Mouse (Mus musculus) midbrain, embryonic 14.5 days (tissue): ENCODE data around the gene Tcte1. TPM values are rescaled to one million over a fixed set of nuclear protein-coding genes. Genes with fewer than 3 reads are reported as not detected.

Experiments
- ATAC-seq: fragments of 200-750 bp; cut with Nextera tagmentation; 2 replicates; pipeline ENCODE4 v1.8.0; 2017; ENCODE audit warnings: moderate number of reproducible peaks, moderate library complexity; ENCODE audit not compliant: low FRiP score, low TSS enrichment
- DNase-seq: peaks from one replicate; pipeline ENCODE4 v3.0.0-alpha.2; 2015
- H3K27ac ChIP-seq: fragments of 300-500 bp; sonication (generic); replicated peaks from 2 replicates; pipeline ENCODE4 v1.5.1; 2014; ENCODE audit warnings: mild to moderate bottlenecking, low read depth, low read length, moderate library complexity
- H3K27me3 ChIP-seq: fragments of 300-500 bp; sonication (generic); 2 replicates; pipeline ENCODE4 v1.6.1; 2014; ENCODE audit warnings: low read length, control low read depth, mixed read lengths; ENCODE audit not compliant: control insufficient read depth, insufficient read depth
- H3K36me3 ChIP-seq: fragments of 300-500 bp; sonication (generic); 2 replicates; pipeline ENCODE4 v1.6.1; 2014; ENCODE audit warnings: low read length, control low read depth; ENCODE audit not compliant: control insufficient read depth, insufficient read depth
- H3K4me1 ChIP-seq: fragments of 300-500 bp; sonication (generic); 2 replicates; pipeline ENCODE4 v1.6.1; 2014; ENCODE audit warnings: mild to moderate bottlenecking, antibody characterized with exemption, low read length, control low read depth; ENCODE audit not compliant: control insufficient read depth, insufficient read depth
- H3K4me2 ChIP-seq: fragments of 300-500 bp; sonication (generic); 2 replicates; pipeline ENCODE4 v1.6.1; 2014; ENCODE audit warnings: mild to moderate bottlenecking, low read length, moderate library complexity
- H3K4me3 ChIP-seq: fragments of 300-500 bp; sonication (generic); replicated peaks from 2 replicates; pipeline ENCODE4 v1.5.1; 2014; ENCODE audit warnings: low read depth, low read length
- H3K9ac ChIP-seq: fragments of 300-500 bp; sonication (generic); replicated peaks from 2 replicates; pipeline ENCODE4 v1.6.1; 2014; ENCODE audit warnings: mild to moderate bottlenecking, low read length, moderate library complexity
- H3K9me3 ChIP-seq: fragments of 300-500 bp; sonication (generic); 2 replicates; pipeline ENCODE4 v1.6.1; 2016; ENCODE audit warnings: low read length, control low read depth, mixed read lengths; ENCODE audit not compliant: control insufficient read depth
- WGBS: fragments of 180-500 bp; shearing (Covaris S2); extraction: QIAGEN DNeasy Blood & Tissue Kit; methylation state at CpG from one replicate; pipeline ENCODE4 v1.1.7; 2014; 5-methylcytosine and 5-hydroxymethylcytosine counted together
- polyA plus RNA-seq: library from polyadenylated mRNA; unstranded; fragments of >200 nt; fragmentation: Nextera tagmentation; extraction: Ambion mirVana; gene quantifications from 2 replicates; pipeline ENCODE4 v1.2.1, GENCODE M21; 2014

Tcte1 gene
- polyA plus RNA-seq, 1 experiment from 2014 or later = 3.0 TPM

GRCm38 (mm10) chr17:45536264-45536663 is 13.0 kb downstream of the Tcte1 start:
- ATAC-seq (no peak), DNase-seq (no peak)
- H3K4me1 ChIP-seq = no peaks in the 10 kb centered on the region
- no peak overlapping the region for H3K9ac ChIP-seq
- H3K27me3 ChIP-seq = peaks cover 13% of the 10 kb centered on the region
- H3K9me3 ChIP-seq = no peaks in the 10 kb centered on the region
- 17% methylated on average over 5 of the region's 5 CpGs for WGBS
- no peak overlapping the region for H3K4me3 ChIP-seq
- H3K4me2 ChIP-seq = no peak overlapping the region
- H3K36me3 ChIP-seq = no peaks in the 10 kb centered on the region
- no peak overlapping the region for H3K27ac ChIP-seq

- no peak for DNase-seq
- H3K27ac ChIP-seq = no peak overlapping the region
- H3K4me1 ChIP-seq = no peaks in the 10 kb centered on the region
- no peak overlapping the region for H3K9ac ChIP-seq
- no peak for ATAC-seq
- 63% methylated on average over 4 of the region's 4 CpGs for WGBS
- peaks cover 13% of the 10 kb centered on the region for H3K27me3 ChIP-seq
- no peak overlapping the region for H3K4me3 ChIP-seq
- no peaks in the 10 kb centered on the region for H3K36me3 ChIP-seq
- H3K9me3 ChIP-seq = no peaks in the 10 kb centered on the region
- H3K4me2 ChIP-seq = no peak overlapping the region
These were observed 15.2 kb downstream of the Tcte1 start for GRCm38 (mm10) chr17:45538394-45538793.

- peaks cover 10% of the 10 kb centered on the region; the same call in 1 of the 2 replicates for H3K4me1 ChIP-seq
- H3K27ac ChIP-seq = no peak overlapping the region
- no peaks in the 10 kb centered on the region for H3K9me3 ChIP-seq
- peaks cover 11% of the 10 kb centered on the region for H3K36me3 ChIP-seq
- H3K4me3 ChIP-seq = no peak overlapping the region
- H3K4me2 ChIP-seq = no peak overlapping the region
- H3K27me3 ChIP-seq = peaks cover 13% of the 10 kb centered on the region
- 80% methylated on average over 21 of the region's 21 CpGs for WGBS
- no peak overlapping the region for H3K9ac ChIP-seq
- DNase-seq = no peak
- ATAC-seq = no peak
These were observed 16.4 kb downstream of the Tcte1 start for GRCm38 (mm10) chr17:45539664-45540063.

- peaks cover 35% of the 10 kb centered on the region for H3K36me3 ChIP-seq
These were observed 18.9 kb downstream of the Tcte1 start for GRCm38 (mm10) chr17:45542129-45542528.

GRCm38 (mm10) chr17:45542705-45543104 is 19.5 kb downstream of the Tcte1 start:
- H3K4me1 ChIP-seq = peaks cover 25% of the 10 kb centered on the region
- no peak overlapping the region for H3K9ac ChIP-seq
- H3K27me3 ChIP-seq = peaks cover 29% of the 10 kb centered on the region
- H3K27ac ChIP-seq = no peak overlapping the region
- H3K9me3 ChIP-seq = no peaks in the 10 kb centered on the region
- H3K4me3 ChIP-seq = no peak overlapping the region
- peaks cover 35% of the 10 kb centered on the region for H3K36me3 ChIP-seq
- ATAC-seq (no peak), DNase-seq (no peak)
- H3K4me2 ChIP-seq = no peak overlapping the region
- 83% methylated on average over 2 of the region's 2 CpGs for WGBS

More at GRCm38 (mm10) chr17:45542129-45542528, 18.9 kb downstream of the Tcte1 start:
- no peak overlapping the region for H3K4me2 ChIP-seq
- no peak overlapping the region for H3K9ac ChIP-seq
- H3K4me1 ChIP-seq = peaks cover 21% of the 10 kb centered on the region
- ATAC-seq (no peak), DNase-seq (no peak)
- 40% methylated on average over 6 of the region's 6 CpGs for WGBS
- H3K9me3 ChIP-seq = no peaks in the 10 kb centered on the region
- peaks cover 24% of the 10 kb centered on the region for H3K27me3 ChIP-seq
- no peak overlapping the region for H3K4me3 ChIP-seq
- H3K27ac ChIP-seq = no peak overlapping the region

- 54% methylated on average over 1 of the region's 1 CpGs for WGBS
- no peak overlapping the region for H3K4me2 ChIP-seq
- no peak overlapping the region for H3K9ac ChIP-seq
- no peak overlapping the region for H3K4me3 ChIP-seq
- peaks cover 29% of the 10 kb centered on the region for H3K4me1 ChIP-seq
- peaks cover 31% of the 10 kb centered on the region for H3K27me3 ChIP-seq
- no peaks in the 10 kb centered on the region for H3K9me3 ChIP-seq
- no peak for ATAC-seq
- no peak overlapping the region for H3K27ac ChIP-seq
- peaks cover 35% of the 10 kb centered on the region for H3K36me3 ChIP-seq
- DNase-seq = no peak
These were observed 19.9 kb downstream of the Tcte1 start for GRCm38 (mm10) chr17:45543115-45543514.

GRCm38 (mm10) chr17:45544001-45544872 is 21.0 kb downstream of the Tcte1 start:
- Histone ChIP-seq H3K9me3 (no peaks in the 10 kb centered on the region), H3K4me1 (peaks cover 33% of the 10 kb centered on the region), H3K36me3 (peaks cover 35% of the 10 kb centered on the region), H3K27ac (0 out of 2 replicates have a peak overlapping the region, but pooled peaks have one; percentile 20), H3K4me3 (peak overlapping the region; percentile 12; the same call in 1 of the 2 replicates), H3K27me3 (peaks cover 31% of the 10 kb centered on the region), H3K9ac (no peak overlapping the region; the same call in 1 of the 2 replicates), H3K4me2 (peak overlapping the region; percentile 35; the same call in 1 of the 2 replicates)
- ATAC-seq (no peak), DNase-seq (peak; percentile 73)
- 12% methylated on average over 24 of the region's 24 CpGs for WGBS

GRCm38 (mm10) chr17:45544873-45545277 is 21.6 kb downstream of the Tcte1 start:
- Histone ChIP-seq H3K9me3 (no peaks in the 10 kb centered on the region), H3K9ac (peak overlapping the region; percentile 23; the same call in 1 of the 2 replicates), H3K4me3 (peak overlapping the region; percentile 12; the same call in 1 of the 2 replicates), H3K27me3 (peaks cover 31% of the 10 kb centered on the region), H3K36me3 (peaks cover 35% of the 10 kb centered on the region), H3K4me1 (peaks cover 34% of the 10 kb centered on the region), H3K27ac (0 out of 2 replicates have a peak overlapping the region, but pooled peaks have one; percentile 20), H3K4me2 (peak overlapping the region; percentile 35)
- no peak for ATAC-seq
- DNase-seq = peak; percentile 64
- 3% methylated on average over 46 of the region's 46 CpGs for WGBS
